Mouse (Mus musculus): ENCODE data around the gene Olfr613.
"Not testable (repeated sequence)": the region's sequence is repeated elsewhere in the genome, so short reads cannot be mapped to it uniquely, and the experiment has no call there.

Olfr613 gene

GRCm38 (mm10) chr7:103547774-103548173 lies at the start of gene Olfr613:
Gene Olfr613 (plus strand): TSS chr7:103548074.
- no peak for DNase-seq

DNA sequence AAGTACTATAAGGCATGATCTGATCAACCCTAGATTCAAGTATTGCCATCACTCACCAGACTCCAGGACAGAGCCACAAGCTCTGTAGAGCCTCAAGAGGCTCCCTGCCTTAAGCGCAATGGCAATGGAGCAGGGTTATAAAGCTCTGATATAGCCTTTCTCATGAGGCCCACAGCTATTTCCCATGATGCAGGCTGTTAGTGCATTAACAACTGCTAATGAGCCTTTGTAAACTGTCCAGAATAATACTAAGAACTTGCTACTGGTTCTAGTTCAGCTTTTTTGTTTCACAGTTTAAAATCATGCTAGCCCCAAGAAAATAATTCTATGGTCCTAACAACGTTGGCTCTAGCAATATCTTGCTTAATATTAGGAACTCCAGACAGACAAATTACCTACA lies 35.9 kb upstream of the Olfr613 start, which contains the start of gene Olfr610:
Gene Olfr610 (minus strand): TSS at position 101 of the 400 bp plus-strand sequence.
- DNase-seq = no peak

DNA sequence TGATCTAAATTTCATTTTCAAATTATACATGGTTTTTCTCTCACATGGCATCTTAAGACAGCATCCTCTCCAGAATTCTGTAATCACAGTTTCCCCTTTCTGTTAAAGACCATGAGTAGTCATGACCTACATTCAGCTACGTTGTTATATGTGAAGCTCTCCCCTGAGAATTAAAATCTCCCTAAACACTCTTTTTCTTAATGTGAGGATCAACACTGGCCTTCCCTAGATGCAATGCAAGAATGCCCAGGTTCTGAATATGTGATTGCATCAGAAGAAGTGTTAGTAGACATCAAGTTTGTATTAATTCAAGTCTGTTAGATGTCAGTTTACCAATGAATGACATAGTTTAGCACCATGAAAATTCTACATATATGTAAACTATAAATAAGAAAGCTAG lies 27.1 kb upstream of the Olfr613 start, which contains the start of gene Olfr611:
Gene Olfr611 (minus strand): TSS at position 101 of the 400 bp plus-strand sequence.
- not testable (repeated sequence) for DNase-seq

- DNase-seq = not testable (repeated sequence)
Measured at GRCm38 (mm10) chr7:103542617-103543016, 5.3 kb upstream of the Olfr613 start, which contains the start of gene Olfr612. Gene Olfr612 (minus strand): TSS chr7:103542717.

GRCm38 (mm10) chr7:103555779-103556178 lies 7.9 kb downstream of the Olfr613 start, which contains the start of gene Olfr615:
Gene Olfr615 (plus strand): TSS chr7:103556079.
- DNase-seq = no peak

- DNase-seq = no peak
Measured at GRCm38 (mm10) chr7:103569043-103569442, 21.2 kb downstream of the Olfr613 start, which contains the start of gene Olfr616. Gene Olfr616 (minus strand): TSS chr7:103569143.

DNA sequence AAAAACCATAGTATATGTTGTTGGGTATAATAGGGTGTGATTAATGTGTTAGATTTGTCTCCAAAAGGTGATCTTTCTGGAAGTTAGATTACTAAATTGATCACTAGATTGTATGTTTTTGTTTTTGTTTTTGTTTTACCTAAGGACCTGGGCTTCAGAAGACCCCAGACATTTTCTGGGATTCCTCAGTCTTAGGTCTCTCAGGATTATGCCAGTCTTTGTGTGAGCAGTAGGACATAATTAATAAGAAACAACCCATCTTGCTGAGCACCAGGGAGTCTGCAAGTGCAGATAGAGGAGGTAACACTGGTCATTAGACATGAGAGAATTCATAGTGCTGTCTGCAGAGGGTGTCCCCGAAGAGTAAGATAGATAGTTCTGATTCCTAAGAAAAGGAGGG lies 24.9 kb downstream of the Olfr613 start, which contains the start of gene Olfr617:
Gene Olfr617 (plus strand): TSS at position 301 of the 400 bp plus-strand sequence.
- DNase-seq = no peak

DNA sequence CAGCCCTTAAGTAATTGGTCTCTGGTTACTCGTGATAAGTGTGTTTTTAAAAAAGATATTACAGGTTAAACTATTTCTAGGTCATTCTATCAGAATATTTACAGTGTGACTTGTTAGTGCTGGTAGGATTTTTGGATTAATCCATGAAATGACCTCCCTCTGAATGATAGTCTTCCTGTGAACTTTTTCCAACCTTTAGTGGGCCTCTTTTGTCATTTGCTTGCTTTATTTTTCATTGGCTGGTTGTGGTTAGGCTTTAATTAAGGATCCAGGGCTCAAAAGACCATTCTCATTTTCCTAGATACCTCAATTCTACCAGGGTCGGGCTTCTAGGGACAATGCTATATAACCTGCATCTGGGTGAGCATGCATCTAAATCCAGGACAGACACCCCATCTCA lies 41.9 kb downstream of the Olfr613 start, which contains the start of gene Olfr618:
Gene Olfr618 (plus strand): TSS at position 301 of the 400 bp plus-strand sequence.
- DNase-seq = no peak

DNA sequence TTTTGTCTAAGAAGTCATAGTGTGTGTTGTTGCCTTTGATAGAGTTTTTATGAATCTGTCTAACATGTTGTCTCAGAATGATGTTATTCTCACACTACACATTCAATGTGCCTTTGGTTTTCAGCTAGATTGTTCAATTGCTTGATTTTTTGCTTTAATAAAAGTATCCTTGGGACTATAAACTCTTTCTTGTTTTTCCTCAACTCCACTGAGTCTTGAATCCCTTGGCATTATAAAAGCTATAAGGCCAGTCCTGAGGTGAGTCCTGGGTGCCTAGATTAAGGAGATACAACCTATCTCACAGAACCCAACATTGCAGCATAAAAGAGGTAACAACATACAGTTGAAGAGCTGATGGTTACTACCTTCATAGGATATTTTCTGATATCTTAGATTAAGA lies 52.4 kb downstream of the Olfr613 start, which contains the start of gene Olfr619:
Gene Olfr619 (plus strand): TSS at position 301 of the 400 bp plus-strand sequence.
- no peak for DNase-seq

Measured in cerebellum, adult 11-12 months (tissue).